Mouse (Mus musculus): ENCODE results near the gene Rhox2f.
"Not testable (repeated sequence)": the region's sequence is repeated elsewhere in the genome, so short reads cannot be mapped to it uniquely, and the experiment has no call there.

Rhox2f gene

DNA sequence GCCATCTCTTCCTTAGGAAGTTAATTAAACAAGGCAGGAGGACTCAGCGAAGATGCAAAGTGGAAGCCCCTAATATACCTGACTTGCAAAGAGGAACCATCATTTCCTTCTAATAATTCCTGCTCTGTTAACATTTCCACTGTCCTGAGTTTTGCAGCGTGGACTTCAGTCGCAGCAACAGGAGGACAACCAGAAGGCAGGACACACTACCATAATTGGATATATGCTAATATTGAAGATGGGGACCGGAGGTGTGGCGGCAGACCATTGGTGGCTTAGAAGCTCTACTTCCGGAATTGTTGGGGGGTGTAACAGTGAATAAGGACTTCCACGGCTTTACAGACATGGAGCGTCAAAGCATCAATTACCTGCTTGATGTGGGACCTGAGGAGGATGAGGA lies at the start of gene Rhox2f:
Gene Rhox2f (plus strand): TSS at position 301 of the 400 bp plus-strand sequence.
- not testable (repeated sequence) for DNase-seq

GRCm38 (mm10) chrX:37530152-37530551 lies 41.1 kb upstream of the Rhox2f start, which contains the start of gene Rhox2e:
Rhox2e (plus strand) TSS chrX:37530452.
- not testable (repeated sequence) for DNase-seq

DNA sequence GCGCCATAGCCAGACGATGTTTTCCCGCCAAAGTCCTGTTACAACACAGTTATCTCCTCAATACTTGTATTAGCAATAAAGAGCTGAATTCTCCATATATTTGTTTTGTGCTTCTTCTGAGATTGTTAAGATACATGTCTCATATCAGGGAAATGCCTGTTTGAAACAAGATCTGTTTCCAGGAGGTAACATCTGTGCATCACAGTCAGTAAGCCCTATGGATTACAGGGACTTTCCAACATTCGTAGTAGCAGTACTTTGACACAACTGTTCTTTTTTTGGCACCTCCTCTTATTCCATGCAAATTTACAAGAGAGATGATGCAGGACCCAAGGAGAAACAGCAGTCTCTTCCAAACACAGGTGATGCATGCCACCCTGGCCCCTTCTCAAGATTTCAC lies 29.5 kb upstream of the Rhox2f start, which contains the start of gene Rhox3e:
Gene Rhox3e (plus strand): TSS at position 301 of the 400 bp plus-strand sequence.
- DNase-seq = not testable (repeated sequence)

- not testable (repeated sequence) for DNase-seq
Measured at GRCm38 (mm10) chrX:37557112-37557511, 14.1 kb upstream of the Rhox2f start, which contains the start of gene Rhox4e. Rhox4e (plus strand) TSS chrX:37557412.

DNA sequence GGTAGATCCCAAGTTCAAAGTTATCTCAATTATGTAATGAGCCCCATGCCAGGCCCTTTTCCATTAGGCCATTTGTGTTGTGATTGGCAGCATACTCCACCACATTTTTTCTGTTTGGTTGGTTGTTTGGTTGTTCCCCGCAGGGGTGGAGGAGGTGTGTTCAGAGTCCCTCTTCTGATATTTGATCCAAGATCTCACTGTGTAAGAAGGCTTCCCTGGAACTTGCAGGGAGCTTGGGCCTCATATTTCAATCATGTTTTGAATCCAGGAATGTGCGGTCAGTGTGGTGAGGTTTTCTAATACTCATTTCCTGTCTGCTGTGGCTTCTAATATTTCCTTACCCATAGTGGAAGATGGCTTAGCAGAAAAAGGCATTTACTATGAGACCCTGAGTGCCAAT lies 1.4 kb downstream of the Rhox2f start:
- not testable (repeated sequence) for DNase-seq

DNA sequence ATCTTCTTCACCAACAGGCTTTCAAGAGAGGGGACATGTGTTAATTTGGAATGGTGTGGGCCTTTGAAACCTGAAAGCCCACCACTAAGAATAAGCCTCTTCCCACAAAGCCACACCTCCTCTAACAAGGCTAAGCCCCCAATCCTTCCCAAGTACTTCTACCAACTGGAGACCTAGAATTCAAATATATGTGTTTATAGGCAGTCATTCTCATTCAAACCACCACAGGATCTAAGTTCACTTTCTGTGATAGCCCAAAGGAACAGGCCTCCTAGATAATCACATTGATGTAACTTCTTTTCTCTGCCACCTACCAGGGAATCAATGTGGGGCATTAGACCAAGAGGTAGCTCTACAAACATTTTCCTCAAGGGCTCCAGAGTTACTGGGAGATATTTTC lies 9.5 kb downstream of the Rhox2f start, which contains the start of gene Rhox3f:
Gene Rhox3f (plus strand): TSS at position 301 of the 400 bp plus-strand sequence.
- DNase-seq = not testable (repeated sequence)

GRCm38 (mm10) chrX:37607604-37608003 lies 36.4 kb downstream of the Rhox2f start, which contains the start of gene Rhox4f:
Rhox4f (minus strand) TSS chrX:37607704.
- not testable (repeated sequence) for DNase-seq

All from cerebellum, postnatal 25 days (tissue).